Mouse (Mus musculus) CH12.LX (cell line): ENCODE results near the gene Aldh1a2. TPM values are rescaled to one million over a fixed set of nuclear protein-coding genes. Genes with fewer than 3 reads are reported as not detected.

Source experiments
- DNase-seq: peaks from one replicate; pipeline ENCODE4 v3.0.0-alpha.2; 2013; ENCODE audit errors: extremely low read depth
- H3K27ac ChIP-seq: 2 replicates; pipeline ENCODE4 v1.5.1; 2012; ENCODE audit warnings: low read depth, mild to moderate bottlenecking, control low read depth, moderate library complexity; ENCODE audit not compliant: insufficient read depth
- H3K27me3 ChIP-seq: replicated peaks from 2 replicates; pipeline ENCODE3; 2012; ENCODE audit warnings: inconsistent platforms
- H3K36me3 ChIP-seq, 2 experiments: replicated peaks in 1 of 2; 2 replicates each; pipeline versions ENCODE3 to v1.6.1; 2012; ENCODE audit warnings: inconsistent platforms in 1 of 2, low read length in 1 of 2, mild to moderate bottlenecking in 1 of 2, mixed read lengths in 1 of 2, moderate library complexity in 1 of 2; ENCODE audit not compliant: control insufficient read depth in 1 of 2, insufficient read depth in 1 of 2
- H3K4me1 ChIP-seq, 2 experiments: 2 replicates each; pipeline ENCODE4 v1.6.1; 2012; ENCODE audit warnings: inconsistent platforms in 1 of 2, moderate library complexity in 1 of 2; ENCODE audit not compliant: insufficient read depth in 2 of 2, control insufficient read depth in 1 of 2
- H3K4me2 ChIP-seq: 2 replicates; pipeline ENCODE4 v1.6.1; 2012; ENCODE audit warnings: low read depth, mild to moderate bottlenecking, control low read depth; ENCODE audit not compliant: poor library complexity, insufficient read depth, severe bottlenecking
- H3K4me3 ChIP-seq, 3 experiments: fragments of 150-350 bp in 1 of 3; sonication (generic) in 1 of 3; replicated peaks in 1 of 3; 2 replicates each; pipeline versions ENCODE3 to v1.5.1; 2011 to 2012; ENCODE audit warnings: low read depth in 2 of 3, low read length in 2 of 3, mild to moderate bottlenecking in 2 of 3, moderate library complexity in 2 of 3, control low read depth in 1 of 3, improper control_type of control experiment in 1 of 3, inconsistent platforms in 1 of 3, mixed read lengths in 1 of 3; ENCODE audit not compliant: poor library complexity in 1 of 3
- H3K79me2 ChIP-seq: replicated peaks from 2 replicates; pipeline ENCODE4 v1.6.1; 2012; ENCODE audit warnings: mild to moderate bottlenecking, moderate library complexity; ENCODE audit not compliant: control insufficient read depth, poor library complexity, insufficient read depth, severe bottlenecking; ENCODE audit errors: extremely low read depth
- H3K9ac ChIP-seq: 2 replicates; pipeline ENCODE4 v1.6.1; 2012; ENCODE audit warnings: low read depth, mild to moderate bottlenecking, control low read depth, moderate library complexity; ENCODE audit not compliant: insufficient read depth
- H3K9me3 ChIP-seq: replicated peaks from 2 replicates; pipeline ENCODE3; 2012; ENCODE audit warnings: low read length, inconsistent platforms, mixed read lengths
- CTCF ChIP-seq, 2 experiments: IDR thresholded peaks in 1 of 2; conservative IDR thresholded peaks in 1 of 2; 2 replicates each; pipeline ENCODE4 v1.5.1; 2011 to 2012; ENCODE audit warnings: low read depth in 2 of 2, low read length in 2 of 2, improper control_type of control experiment in 1 of 2, inconsistent platforms in 1 of 2, mild to moderate bottlenecking in 1 of 2, moderate library complexity in 1 of 2
- EP300 ChIP-seq: IDR thresholded peaks from 2 replicates; pipeline ENCODE4 v1.6.1; 2011; ENCODE audit warnings: low read length, improper control_type of control experiment
- ETS1 ChIP-seq: conservative IDR thresholded peaks from 2 replicates; pipeline ENCODE4 v1.6.1; 2012; ENCODE audit warnings: low read depth, mild to moderate bottlenecking, inconsistent platforms, low read length, improper control_type of control experiment, moderate library complexity
- MAFK ChIP-seq: IDR thresholded peaks from 2 replicates; pipeline ENCODE4 v1.6.1; 2011; ENCODE audit warnings: low read length, improper control_type of control experiment; ENCODE audit not compliant: insufficient replicate concordance
- MAX ChIP-seq: IDR thresholded peaks from 2 replicates; pipeline ENCODE4 v1.6.1; 2011; ENCODE audit warnings: low read length, improper control_type of control experiment
- MYC ChIP-seq: IDR thresholded peaks from 2 replicates; pipeline ENCODE4 v1.6.1; 2011; ENCODE audit warnings: low read depth, mild to moderate bottlenecking, improper control_type of control experiment, low read length
- NELFE ChIP-seq: IDR thresholded peaks from 2 replicates; pipeline ENCODE4 v1.6.1; 2011; ENCODE audit warnings: low read depth, low read length, improper control_type of control experiment
- PAX5 ChIP-seq: IDR thresholded peaks from 2 replicates; pipeline ENCODE4 v1.6.1; 2012; ENCODE audit warnings: low read length, inconsistent platforms, mixed read lengths
- POLR2A ChIP-seq: IDR thresholded peaks from 2 replicates; pipeline ENCODE4 v1.6.1; 2011; ENCODE audit warnings: low read depth, mild to moderate bottlenecking, improper control_type of control experiment, low read length
- RAD21 ChIP-seq: IDR thresholded peaks from 2 replicates; pipeline ENCODE4 v1.6.1; 2011; ENCODE audit warnings: low read depth, mild to moderate bottlenecking, low read length, improper control_type of control experiment, moderate library complexity
- SIN3A ChIP-seq: IDR thresholded peaks from 2 replicates; pipeline ENCODE4 v1.6.1; 2012; ENCODE audit warnings: low read length, improper control_type of control experiment, inconsistent platforms
- TBP ChIP-seq: conservative IDR thresholded peaks from 2 replicates; pipeline ENCODE4 v1.6.1; 2011; ENCODE audit warnings: low read depth, low read length, improper control_type of control experiment
- TCF12 ChIP-seq: IDR thresholded peaks from 2 replicates; pipeline ENCODE4 v1.6.1; 2014; ENCODE audit warnings: low read depth, mild to moderate bottlenecking, inconsistent platforms, low read length, improper control_type of control experiment
- UBTF ChIP-seq: IDR thresholded peaks from 2 replicates; pipeline ENCODE4 v1.6.1; 2012; ENCODE audit warnings: low read depth, mild to moderate bottlenecking, inconsistent platforms, low read length, improper control_type of control experiment, moderate library complexity
- ZKSCAN1 ChIP-seq: IDR thresholded peaks from 2 replicates; pipeline ENCODE4 v1.6.1; 2012; ENCODE audit warnings: low read depth, inconsistent platforms, low read length, improper control_type of control experiment, borderline replicate concordance
- ZNF384 ChIP-seq: IDR thresholded peaks from 2 replicates; pipeline ENCODE4 v1.6.1; 2012; ENCODE audit warnings: low read depth, low read length, improper control_type of control experiment, inconsistent platforms
- dilution Hi-C: fragments of 300-500 bp; cut with MboI; formaldehyde crosslinking; loops from 2 replicates; pipeline ENCODE4 v1.14.3; 2020; ENCODE audit warnings: low sequenced_read_pairs; ENCODE audit not compliant: extremely low pct_unique_long_range_greater_than_20kb, extremely low pct_ligation_motif_present
- in situ Hi-C: fragments of 300-500 bp; cut with MboI; formaldehyde crosslinking; loops from 3 replicates; pipeline ENCODE4 v1.14.3; 2019; ENCODE audit warnings: low sequenced_read_pairs, low pct_ligation_motif_present, low pct_unique_long_range_greater_than_20kb, mixed read lengths
- polyA plus RNA-seq: library from polyadenylated mRNA; unstranded; fragments of >175 nt; gene quantifications from 2 replicates; pipeline ENCODE4 v1.2.1, GENCODE M21; 2012; ENCODE audit warnings: low read depth; ENCODE audit not compliant: insufficient read length
- total RNA-seq, 2 experiments: library from RNA; depleted of rRNA; stranded (reverse); fragments of 300-350 nt in 1 of 2; fragments of >200 nt in 1 of 2; gene quantifications; 2 replicates each; pipeline ENCODE4 v1.2.3; 2012 to 2014

Aldh1a2 gene
- total and polyA plus RNA-seq, 3 experiments = 0.77 to 11.9 (median 1.4) TPM

DNA sequence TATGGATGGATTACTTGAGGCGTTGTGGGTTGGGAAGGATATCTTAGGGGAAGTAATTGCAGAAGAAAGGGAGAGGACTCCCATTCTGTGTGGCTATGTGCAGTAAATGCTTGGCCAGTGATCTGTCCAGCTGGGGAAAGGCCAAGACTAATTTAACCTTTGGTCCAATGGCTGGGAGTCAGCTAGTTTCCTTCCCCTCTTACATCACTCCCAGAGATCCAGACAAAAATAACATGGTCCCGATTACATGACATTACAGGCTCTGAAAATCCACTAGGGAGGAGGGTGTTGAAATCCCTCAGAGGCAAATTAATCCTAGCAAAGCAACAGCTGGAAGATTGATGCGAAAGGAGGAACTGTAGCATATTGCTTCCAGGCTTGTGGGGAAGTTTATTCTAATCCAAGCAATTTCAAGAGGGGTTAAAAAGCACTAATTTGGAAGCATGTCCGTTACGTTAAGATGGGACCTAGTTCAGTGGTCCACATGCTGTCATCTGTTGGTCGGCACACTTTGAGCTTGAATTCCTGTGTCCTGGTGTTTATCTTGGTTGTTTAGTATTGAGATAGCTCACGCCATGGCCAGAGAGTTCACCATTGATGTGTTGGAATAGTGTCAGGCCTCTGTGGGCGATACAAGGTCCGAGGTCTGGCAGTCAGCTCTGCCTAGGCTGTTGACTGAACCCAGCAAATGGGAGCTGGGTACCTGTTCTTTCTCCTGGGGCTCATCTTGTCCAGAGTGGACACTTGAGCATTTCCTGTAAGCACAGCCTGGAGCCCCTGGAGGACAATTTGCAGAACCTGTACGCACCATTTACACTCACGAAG is 101.7 kb downstream of the Aldh1a2 start:
- Histone ChIP-seq H3K4me2 (no peak overlapping the region), H3K79me2 (no peaks in the 10 kb centered on the region), H3K9ac (no peak overlapping the region), H3K27me3 (no peaks in the 10 kb centered on the region), H3K4me1 (peaks cover 0 to 9% of the 10 kb centered on the region in 2 experiments; a peak in 2 of 4 replicates), H3K4me3 (no peak overlapping the region), H3K9me3 (no peaks in the 10 kb centered on the region), H3K36me3 (no peaks in the 10 kb centered on the region), H3K27ac (no peak overlapping the region)
- TF ChIP-seq EP300 (no peak), PAX5 (no peak), RAD21 (no peak)
- in situ Hi-C loops (loop anchor here (10.0 kb wide), 1 partner anchor 103 kb away; the partner anchor contains the start of gene Aldh1a2), dilution Hi-C loops (no loop called here)
- no peak for DNase-seq

- Histone ChIP-seq H3K4me2 (no peak overlapping the region), H3K9ac (no peak overlapping the region), H3K36me3 (no peaks in the 10 kb centered on the region), H3K79me2 (no peaks in the 10 kb centered on the region), H3K9me3 (no peaks in the 10 kb centered on the region), H3K4me1 (peaks cover 0 to 12% of the 10 kb centered on the region in 2 experiments; a peak in 2 of 4 replicates), H3K27me3 (no peaks in the 10 kb centered on the region), H3K27ac (no peak overlapping the region), H3K4me3 (no peak overlapping the region)
- dilution Hi-C loops (no loop called here), in situ Hi-C loops (loop anchor here (10.0 kb wide), 1 partner anchor 103 kb away; the partner anchor contains the start of gene Aldh1a2)
- no peak for DNase-seq
- TF ChIP-seq MYC (no peak), ZNF384 (no peak), ZKSCAN1 (no peak), MAX (no peak), TCF12 (no peak), TBP (no peak), PAX5 (no peak), UBTF (no peak), NELFE (no peak), SIN3A (no peak), CTCF (conservative IDR thresholded peaks at IDR 0.05 in 1 of 2, IDR thresholded peaks at IDR 0.05 in 1 of 2; ENCODE audit: low read depth in 2 of 2, low read length in 2 of 2) (no peak), EP300 (no peak)
Observed at GRCm38 (mm10) chr9:71317921-71318241, 102.3 kb downstream of the Aldh1a2 start.

DNA sequence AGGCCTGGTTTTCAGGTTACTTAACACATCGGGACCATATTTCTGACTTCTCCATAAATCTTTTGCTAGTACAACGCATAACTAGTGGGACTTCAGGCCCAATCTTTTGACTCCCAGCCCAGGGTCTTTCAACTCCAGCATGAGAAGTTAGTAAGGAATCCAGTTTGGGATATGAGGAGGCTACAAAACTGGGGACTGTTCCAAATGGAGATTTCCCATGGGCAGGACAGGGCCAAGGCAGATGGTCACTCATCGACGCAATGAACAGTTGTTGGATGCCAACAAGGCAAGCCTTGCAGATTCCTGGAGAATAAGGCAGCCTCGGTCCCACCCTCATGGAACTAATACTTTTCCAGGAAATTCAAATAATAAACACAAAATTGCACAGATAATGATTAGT is 104.2 kb downstream of the Aldh1a2 start:
- TF ChIP-seq MAFK = no peak
- no peak for TF ChIP-seq ETS1
- no peak for TF ChIP-seq POLR2A
- TF ChIP-seq, all 38 proteins: peak for 0
- in situ Hi-C loops = loop anchor here (10.0 kb wide), 1 partner anchor 105 kb away; the partner anchor contains the start of gene Aldh1a2
- Histone ChIP-seq H3K79me2 (no peaks in the 10 kb centered on the region), H3K9me3 (no peaks in the 10 kb centered on the region), H3K4me1 (peaks cover 4 to 12% of the 10 kb centered on the region in 2 experiments; a peak in 2 of 4 replicates), H3K27ac (no peak overlapping the region), H3K9ac (no peak overlapping the region), H3K27me3 (no peaks in the 10 kb centered on the region), H3K36me3 (no peaks in the 10 kb centered on the region), H3K4me2 (no peak overlapping the region), H3K4me3 (no peak overlapping the region)
- DNase-seq = no peak
- dilution Hi-C loops = no loop called here
